Mouse (Mus musculus): ENCODE results near the gene Fgfr2.
A peak's percentile ranks its signal among the peaks of the same experiment; 100 is the strongest.
"Not testable (repeated sequence)": the region's sequence is repeated elsewhere in the genome, so short reads cannot be mapped to it uniquely, and the experiment has no call there.

The Fgfr2 gene

GRCm38 (mm10) chr7:130182551-130182950 lies 2940.6 kb downstream of the Fgfr2 start:
- DNase-seq (ENCODE audit: low spot score), result no peak

- no peak for DNase-seq (ENCODE audit: low spot score)
These were observed 2944.2 kb downstream of the Fgfr2 start for GRCm38 (mm10) chr7:130178991-130179390.

GRCm38 (mm10) chr7:130177009-130177408 lies 2946.1 kb downstream of the Fgfr2 start:
- DNase-seq (ENCODE audit: low spot score), result no peak

- DNase-seq (ENCODE audit: low spot score), result no peak
These were observed 2948.6 kb downstream of the Fgfr2 start for GRCm38 (mm10) chr7:130174525-130174924.

DNA sequence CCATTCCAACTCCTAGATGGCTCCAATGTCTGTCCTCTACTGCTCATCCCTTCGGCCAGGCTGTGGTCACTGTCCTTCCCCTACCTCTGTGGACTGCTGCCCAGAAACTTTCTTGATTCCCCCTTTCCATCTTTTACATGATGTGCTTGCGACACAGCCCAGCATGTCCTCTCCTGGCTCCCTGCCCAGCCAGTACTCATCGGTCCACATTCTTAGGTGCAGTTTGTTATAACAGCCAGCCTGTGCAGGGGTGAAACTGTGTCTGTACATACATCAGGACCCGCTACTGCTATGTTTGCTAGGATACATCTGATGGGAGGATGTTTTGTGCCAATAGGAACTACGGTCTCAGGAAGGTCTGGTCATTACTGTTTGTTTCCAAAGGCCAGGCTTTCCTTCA lies 2949.2 kb downstream of the Fgfr2 start:
- DNase-seq (ENCODE audit: low spot score), result no peak

- no peak for DNase-seq (ENCODE audit: low spot score)
These were observed 2953.0 kb downstream of the Fgfr2 start for GRCm38 (mm10) chr7:130170144-130170543.

DNA sequence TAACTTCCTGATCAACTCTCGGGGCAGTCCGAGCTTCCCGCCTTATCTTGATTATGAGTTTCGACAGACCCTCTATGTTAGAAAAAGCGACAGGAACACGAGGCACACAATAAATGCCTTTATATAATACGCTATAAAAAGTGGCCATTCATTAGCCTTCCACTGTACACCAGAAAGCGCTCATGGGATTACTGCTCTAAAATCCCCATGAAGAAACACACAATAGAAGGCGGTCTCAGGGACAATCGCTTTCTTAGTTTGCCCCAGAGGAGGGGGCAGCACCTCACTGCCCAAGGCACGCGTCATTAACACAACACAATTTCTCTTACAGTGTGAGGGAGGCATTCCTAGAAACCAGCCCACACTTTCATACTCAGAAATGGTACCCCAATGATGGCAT lies 2954.9 kb downstream of the Fgfr2 start:
- DNase-seq (ENCODE audit: low spot score), result no peak

DNA sequence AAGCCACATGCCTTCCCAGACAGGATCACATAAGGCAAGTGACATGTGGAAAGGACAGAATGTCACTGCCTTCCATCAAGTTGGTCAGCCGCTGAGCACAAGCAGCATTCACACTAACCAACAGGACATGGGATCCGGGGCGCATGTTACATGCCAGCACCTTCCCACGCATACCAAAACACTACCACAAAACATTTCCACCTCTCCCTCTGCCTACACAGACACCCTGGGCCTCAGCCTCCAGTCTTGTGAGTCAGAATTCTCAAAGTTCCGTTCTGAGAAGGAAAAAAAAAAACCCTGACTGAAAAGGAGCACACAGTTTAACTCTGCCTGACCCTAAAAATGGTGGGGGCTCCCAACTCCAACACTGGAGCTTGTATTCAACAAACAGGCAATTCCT lies 2955.9 kb downstream of the Fgfr2 start:
- no peak for DNase-seq (ENCODE audit: low spot score)

DNA sequence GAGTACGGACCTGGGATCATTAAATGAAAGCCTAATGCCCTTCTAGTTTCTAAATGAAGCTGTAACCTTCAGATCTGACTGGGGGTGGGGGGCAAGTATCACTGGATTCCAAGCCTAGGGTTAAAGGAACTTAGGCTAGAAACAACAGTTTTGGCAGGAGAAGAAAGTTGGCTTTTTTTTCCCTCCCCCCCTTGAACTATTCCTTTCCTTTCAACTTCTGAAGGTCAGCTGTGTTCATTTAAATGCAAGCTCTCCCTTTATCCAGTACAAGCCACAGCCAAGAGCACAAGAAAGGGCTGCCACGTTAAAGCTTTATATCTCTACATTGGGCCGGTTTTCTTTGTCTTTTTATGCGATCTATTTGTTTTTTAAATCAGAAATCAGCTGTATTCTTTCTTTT lies 2957.0 kb downstream of the Fgfr2 start:
- no peak for DNase-seq (ENCODE audit: low spot score)

- no peak for DNase-seq (ENCODE audit: low spot score)
These were observed 2957.7 kb downstream of the Fgfr2 start for GRCm38 (mm10) chr7:130165408-130165807.

- DNase-seq (ENCODE audit: low spot score), result no peak
These were observed 2960.4 kb downstream of the Fgfr2 start for GRCm38 (mm10) chr7:130162718-130163117.

GRCm38 (mm10) chr7:130161581-130161980 lies 2961.6 kb downstream of the Fgfr2 start:
- DNase-seq (ENCODE audit: low spot score), result no peak

DNA sequence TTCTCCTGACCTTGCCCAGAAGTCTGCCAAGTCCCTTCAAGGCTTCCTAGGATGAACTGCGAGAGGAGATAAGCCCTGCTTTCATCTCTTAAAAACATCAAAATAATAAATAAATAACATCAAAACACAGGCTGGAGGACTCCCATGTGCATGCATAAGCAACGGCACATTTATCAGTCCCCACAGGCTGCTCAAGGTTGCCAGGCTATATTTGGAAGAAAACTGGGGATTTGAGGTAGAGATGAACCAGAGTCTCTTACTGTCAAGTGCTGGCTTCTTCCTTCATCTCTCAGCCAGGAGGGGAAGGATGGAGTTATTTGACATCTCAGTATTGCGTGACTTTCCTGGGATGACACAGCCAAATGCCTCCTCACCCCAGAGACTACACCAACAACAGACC lies 2964.3 kb downstream of the Fgfr2 start:
- no peak for DNase-seq (ENCODE audit: low spot score)

GRCm38 (mm10) chr7:130153363-130153969 lies 2969.7 kb downstream of the Fgfr2 start:
- no peak for DNase-seq (ENCODE audit: low spot score)

- no peak for DNase-seq (ENCODE audit: low spot score)
These were observed 2974.2 kb downstream of the Fgfr2 start for GRCm38 (mm10) chr7:130148906-130149305.

DNA sequence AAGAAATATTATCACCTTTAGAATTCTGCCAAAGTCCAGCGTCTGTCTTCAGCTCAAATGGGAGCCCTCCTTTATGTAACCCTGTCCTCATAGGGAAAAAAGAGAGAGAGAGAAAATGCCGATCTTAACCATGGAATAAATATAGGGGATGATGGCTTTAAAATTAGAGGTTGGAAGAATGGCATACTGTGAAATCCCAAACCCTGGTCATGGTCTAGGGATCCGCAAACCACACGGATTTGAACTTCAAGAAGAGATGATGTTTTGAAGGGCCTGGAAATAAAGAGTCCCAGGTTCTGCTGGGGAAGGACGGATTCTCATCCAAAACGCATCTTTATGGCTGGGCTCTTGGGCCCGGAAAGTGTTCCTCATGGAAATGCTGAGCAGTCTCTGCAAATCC lies 2975.9 kb downstream of the Fgfr2 start:
- DNase-seq (ENCODE audit: low spot score), result no peak

GRCm38 (mm10) chr7:130145211-130145610 lies 2977.9 kb downstream of the Fgfr2 start:
- no peak for DNase-seq (ENCODE audit: low spot score)

GRCm38 (mm10) chr7:130143371-130143770 lies 2979.8 kb downstream of the Fgfr2 start:
- no peak for DNase-seq (ENCODE audit: low spot score)

DNA sequence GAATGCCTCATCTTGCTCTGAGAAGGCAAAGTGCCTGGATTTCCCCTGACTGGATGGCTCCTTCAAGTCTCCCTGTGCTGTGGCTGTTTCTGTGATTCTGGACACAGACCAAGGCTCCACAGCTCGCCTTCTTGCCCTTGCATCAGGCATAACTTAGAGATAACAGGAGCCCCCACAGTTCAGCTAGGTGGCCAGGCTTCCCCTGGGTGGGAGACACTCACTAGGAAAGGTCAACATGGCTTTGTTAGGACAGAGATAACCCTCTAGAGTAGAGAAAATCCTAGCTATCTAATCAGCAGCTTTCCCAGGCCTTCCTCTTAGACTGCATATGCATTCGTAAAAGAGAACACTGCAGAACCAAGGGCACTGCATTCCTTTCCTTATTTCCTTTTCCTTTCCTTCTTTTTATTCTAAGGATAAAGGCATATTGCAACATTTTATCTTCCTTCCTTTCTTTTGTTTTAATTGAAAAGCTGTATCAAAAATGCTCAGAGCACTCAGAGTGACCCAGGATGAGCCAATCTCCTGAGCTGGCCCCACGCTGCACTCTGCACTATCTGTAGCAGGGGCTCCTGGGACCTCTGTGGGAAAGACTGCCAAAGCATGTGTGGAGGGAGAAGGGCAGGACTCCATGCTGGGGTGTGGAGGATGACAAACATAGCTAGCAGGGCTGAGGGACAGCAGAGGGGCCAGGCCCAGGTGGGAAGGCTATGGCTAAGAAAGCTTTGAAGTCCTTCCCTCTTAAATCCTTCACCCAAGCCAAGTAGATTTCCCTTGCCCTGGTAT lies 2981.9 kb downstream of the Fgfr2 start:
- no peak for DNase-seq (ENCODE audit: low spot score)

- DNase-seq (ENCODE audit: low spot score), result no peak
These were observed 2988.2 kb downstream of the Fgfr2 start for GRCm38 (mm10) chr7:130134924-130135365.

GRCm38 (mm10) chr7:130134428-130134827 lies 2988.7 kb downstream of the Fgfr2 start:
- DNase-seq (ENCODE audit: low spot score), result not testable (repeated sequence)

DNA sequence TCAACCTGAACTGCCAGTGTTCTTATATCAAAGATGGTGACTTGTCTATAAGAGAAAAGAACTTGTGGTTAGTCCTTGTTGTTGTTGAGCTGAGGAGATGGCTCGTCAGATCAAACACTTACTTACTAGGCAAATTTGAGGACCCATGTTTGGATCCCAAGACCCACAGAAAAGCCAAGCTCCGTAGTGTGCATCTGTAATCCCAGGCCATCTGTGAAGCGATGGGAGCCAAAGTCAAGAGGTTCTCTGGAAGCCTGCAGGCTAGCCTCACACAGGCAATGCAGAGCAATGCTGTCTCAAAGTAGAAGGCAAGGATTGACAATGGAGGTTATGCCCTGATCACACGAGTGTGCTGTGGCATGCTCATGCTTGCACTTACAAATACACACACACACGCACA lies 2992.9 kb downstream of the Fgfr2 start:
- DNase-seq (ENCODE audit: low spot score), result no peak

- peak; percentile 18 for DNase-seq (ENCODE audit: low spot score)
These were observed 2993.7 kb downstream of the Fgfr2 start for GRCm38 (mm10) chr7:130129359-130129960.

Data from layer of hippocampus, adult 11-12 months (tissue).